Mouse (Mus musculus) E14TG2a.4 (cell line): ENCODE measurements around the gene Grcc10.
A peak's percentile ranks its signal among the peaks of the same experiment; 100 is the strongest.

Experiments
- H3K27me3 ChIP-seq: 2 replicates; pipeline ENCODE4 v1.6.1; 2014; ENCODE audit warnings: low read length, control low read depth; ENCODE audit not compliant: insufficient read depth
- H3K36me3 ChIP-seq: 2 replicates; pipeline ENCODE4 v1.6.1; 2014; ENCODE audit warnings: low read length, control low read depth; ENCODE audit not compliant: insufficient read depth
- H3K4me1 ChIP-seq: replicated peaks from 2 replicates; pipeline ENCODE4 v1.6.1; 2014; ENCODE audit warnings: low read depth, low read length, control low read depth
- H3K4me3 ChIP-seq: replicated peaks from 2 replicates; pipeline ENCODE4 v1.5.1; 2014; ENCODE audit warnings: mild to moderate bottlenecking, low read length
- H3K9me3 ChIP-seq: 2 replicates; pipeline ENCODE4 v1.6.1; 2014; ENCODE audit warnings: low read length, control low read depth
- CTCF ChIP-seq: conservative IDR thresholded peaks from 2 replicates; pipeline ENCODE4 v1.5.1; 2014; ENCODE audit warnings: low read length
- NANOG ChIP-seq: IDR thresholded peaks from 2 replicates; pipeline ENCODE4 v1.6.1; 2014; ENCODE audit warnings: borderline replicate concordance, low read length, mixed read lengths
- POU5F1 ChIP-seq: IDR thresholded peaks from 2 replicates; pipeline ENCODE4 v1.6.1; 2014; ENCODE audit warnings: low read length, borderline replicate concordance

Grcc10 gene

DNA sequence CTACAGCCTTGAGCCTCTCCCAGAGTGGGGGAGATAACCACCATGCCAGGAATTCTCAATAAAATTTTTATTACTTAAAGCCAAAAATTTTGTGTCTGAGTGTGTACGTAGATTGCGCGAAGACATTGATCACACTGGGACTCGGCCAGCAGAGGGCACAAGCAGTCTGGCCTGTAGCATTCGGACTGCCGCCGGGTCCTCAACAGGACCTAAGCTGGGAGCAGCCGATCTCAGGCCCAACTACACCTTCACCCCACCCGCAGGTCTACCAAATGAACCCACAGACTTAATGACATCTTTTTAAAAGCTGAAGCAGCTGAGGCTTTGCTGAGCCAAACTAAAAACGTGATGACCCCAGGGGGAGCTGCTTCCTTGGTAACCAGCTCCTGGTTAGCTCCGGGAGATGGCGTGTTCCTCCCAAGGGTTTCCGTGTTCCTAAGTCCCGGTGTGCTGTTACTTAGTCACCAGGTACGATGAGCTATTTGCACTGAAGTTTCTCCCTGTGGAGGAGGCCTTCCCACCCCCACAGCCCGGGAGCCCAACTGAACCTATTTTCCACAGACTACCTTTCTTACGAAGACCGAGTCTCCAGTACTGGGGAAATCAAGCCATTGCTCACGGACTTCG lies 24.2 kb downstream of the Grcc10 start:
- no peak for TF ChIP-seq POU5F1
- TF ChIP-seq NANOG: no peak
- peak; percentile 33 for TF ChIP-seq CTCF
- H3K27me3 ChIP-seq: no peaks in the 10 kb centered on the region
- H3K9me3 ChIP-seq: no peaks in the 10 kb centered on the region
- peaks cover 92% of the 10 kb centered on the region for H3K4me1 ChIP-seq
- peak overlapping the region; percentile 78 for H3K4me3 ChIP-seq
- peaks cover 65% of the 10 kb centered on the region for H3K36me3 ChIP-seq

DNA sequence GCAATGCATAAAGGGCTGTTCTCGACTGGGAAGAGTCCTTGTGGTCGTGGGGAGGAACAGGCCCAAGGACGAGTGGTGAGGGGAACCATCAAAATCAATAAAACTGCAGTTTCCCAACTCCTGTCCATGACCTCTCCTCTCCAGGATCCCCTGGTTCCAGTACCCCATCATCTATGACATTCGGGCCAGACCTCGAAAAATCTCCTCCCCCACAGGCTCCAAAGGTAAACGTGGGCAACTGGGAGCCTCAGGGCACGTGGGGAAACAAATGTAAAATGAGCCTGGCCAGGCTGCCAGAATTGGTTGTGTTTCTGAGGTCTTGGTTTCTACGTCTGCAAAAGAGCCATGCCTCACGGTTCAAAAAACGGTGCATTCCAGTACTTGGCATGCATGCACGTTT lies 28.3 kb downstream of the Grcc10 start:
- no peaks in the 10 kb centered on the region for H3K9me3 ChIP-seq
- no peak for TF ChIP-seq CTCF
- no peak for TF ChIP-seq NANOG
- TF ChIP-seq POU5F1: no peak
- peaks cover 83% of the 10 kb centered on the region for H3K4me1 ChIP-seq

DNA sequence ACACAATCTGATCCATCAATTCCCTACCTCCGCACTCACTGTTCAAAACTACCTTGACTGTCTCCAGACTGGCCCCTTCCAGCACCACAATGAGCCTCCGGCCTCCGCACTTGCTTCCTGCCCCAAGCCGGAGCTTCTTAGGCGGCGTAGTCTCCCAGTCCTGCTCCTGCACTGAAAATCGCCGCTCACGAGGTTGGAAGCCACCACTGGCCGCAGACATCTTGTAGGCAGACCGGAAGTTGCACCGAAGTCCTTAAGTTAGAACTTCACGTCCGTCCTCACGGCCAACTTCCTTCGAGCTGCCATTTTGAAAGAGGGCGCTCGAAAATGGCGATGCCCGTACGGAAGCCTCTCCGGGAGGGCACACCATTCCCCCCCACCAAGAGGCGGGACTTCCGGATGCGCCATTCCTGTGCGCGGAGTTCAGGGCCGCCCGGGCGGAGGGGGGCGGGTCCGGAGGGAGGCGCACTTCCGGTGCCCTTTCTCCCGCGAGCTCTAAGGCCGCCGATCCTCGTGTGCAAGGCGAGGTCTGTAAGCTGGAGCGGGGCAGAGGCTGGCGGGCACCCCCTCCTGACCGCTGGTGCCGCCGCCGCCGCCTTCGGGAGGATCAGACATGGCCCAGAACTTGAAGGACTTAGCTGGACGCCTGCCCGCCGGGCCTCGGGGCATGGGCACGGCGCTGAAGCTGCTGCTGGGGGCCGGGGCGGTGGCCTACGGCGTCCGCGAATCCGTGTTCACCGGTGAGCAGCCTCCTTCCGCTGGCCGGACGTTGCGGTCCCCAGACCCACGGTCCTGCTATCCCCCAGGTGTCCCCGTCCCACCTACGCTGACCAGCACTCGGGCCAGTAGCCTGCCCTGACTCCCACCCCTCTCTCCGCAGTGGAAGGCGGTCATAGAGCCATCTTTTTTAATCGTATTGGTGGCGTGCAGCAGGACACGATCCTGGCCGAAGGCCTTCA lies 29.1 kb downstream of the Grcc10 start, which contains the start of the genes Emg1 and Phb2:
TSS of gene Emg1 (minus strand) at position 355 of the 959 bp plus-strand sequence.
TSS of gene Phb2 (plus strand) at position 513 of the 959 bp plus-strand sequence.
- no peaks in the 10 kb centered on the region for H3K9me3 ChIP-seq
- H3K27me3 ChIP-seq: no peaks in the 10 kb centered on the region
- TF ChIP-seq NANOG (no peak), CTCF (no peak), POU5F1 (no peak)
- peaks cover 83% of the 10 kb centered on the region for H3K4me1 ChIP-seq
- H3K4me3 ChIP-seq: peak within 1 kb of the TSS; percentile 100
- peaks cover 80% of the 10 kb centered on the region for H3K36me3 ChIP-seq

More for the DNA sequence above, 28.3 kb downstream of the Grcc10 start:
- Histone ChIP-seq H3K27me3 (no peaks in the 10 kb centered on the region), H3K36me3 (peaks cover 78% of the 10 kb centered on the region), H3K4me3 (peak overlapping the region; percentile 100)

DNA sequence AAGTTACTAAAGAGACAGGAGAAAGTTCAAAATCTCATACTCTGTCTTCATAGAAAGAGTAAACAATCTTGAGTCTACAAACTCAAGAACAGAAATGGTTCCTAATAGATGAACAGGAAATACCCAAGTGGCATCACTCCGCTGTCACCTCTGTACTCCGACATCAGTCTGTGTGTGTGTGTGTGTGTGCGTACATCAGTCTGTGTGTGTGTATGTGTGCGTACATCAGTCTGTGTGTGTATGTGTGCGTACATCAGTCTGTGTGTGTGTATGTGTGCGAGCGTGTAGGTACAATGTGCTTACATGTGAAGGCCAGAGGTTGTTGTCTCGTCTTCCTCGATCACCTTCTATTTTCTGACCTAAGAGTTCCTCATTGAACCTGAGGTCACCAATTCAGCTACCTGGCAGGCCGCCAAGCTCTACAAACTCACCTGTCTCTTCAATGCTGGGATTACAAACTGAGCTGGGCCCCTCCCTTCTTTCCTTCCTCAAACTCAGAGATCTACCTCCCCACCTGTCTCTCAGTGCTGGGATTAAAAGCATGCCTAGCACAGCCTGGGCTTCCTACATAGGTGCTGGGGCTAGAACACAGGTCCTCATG lies 32.8 kb downstream of the Grcc10 start:
- Histone ChIP-seq H3K36me3 (peaks cover 80% of the 10 kb centered on the region), H3K27me3 (no peaks in the 10 kb centered on the region), H3K4me3 (no peak overlapping the region), H3K9me3 (no peaks in the 10 kb centered on the region), H3K4me1 (peaks cover 80% of the 10 kb centered on the region)
- TF ChIP-seq CTCF: no peak
- no peak for TF ChIP-seq NANOG
- no peak for TF ChIP-seq POU5F1

DNA sequence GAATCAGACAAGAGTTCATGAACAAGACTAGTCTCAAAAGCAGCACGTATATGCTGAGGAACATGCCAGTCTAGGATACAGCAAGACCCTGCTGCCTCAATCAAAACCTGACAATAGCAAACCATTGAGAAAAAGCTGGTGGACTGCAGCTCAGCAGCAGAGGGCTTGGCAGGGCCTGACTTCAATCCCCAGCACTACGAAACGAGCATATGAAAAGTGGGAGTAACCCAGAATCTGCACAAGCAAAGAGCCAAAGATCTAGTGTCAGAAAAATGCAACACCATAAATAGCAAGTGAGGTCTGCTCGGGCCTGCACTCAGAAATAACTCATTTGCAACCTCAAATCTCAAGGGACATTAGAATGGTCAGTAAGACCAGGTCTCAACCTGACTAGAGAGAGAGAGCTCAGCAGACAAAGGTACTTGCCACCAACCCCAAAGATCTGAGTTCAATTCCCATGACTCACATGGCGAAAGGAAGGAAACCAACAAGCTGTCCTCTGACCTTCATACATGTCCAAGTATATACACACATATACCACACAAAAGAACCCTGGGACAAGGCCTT lies 35.0 kb downstream of the Grcc10 start:
- Histone ChIP-seq H3K4me3 (no peak overlapping the region), H3K36me3 (peaks cover 97% of the 10 kb centered on the region), H3K27me3 (no peaks in the 10 kb centered on the region), H3K9me3 (no peaks in the 10 kb centered on the region), H3K4me1 (peaks cover 96% of the 10 kb centered on the region)
- TF ChIP-seq NANOG (no peak), POU5F1 (no peak), CTCF (no peak)

DNA sequence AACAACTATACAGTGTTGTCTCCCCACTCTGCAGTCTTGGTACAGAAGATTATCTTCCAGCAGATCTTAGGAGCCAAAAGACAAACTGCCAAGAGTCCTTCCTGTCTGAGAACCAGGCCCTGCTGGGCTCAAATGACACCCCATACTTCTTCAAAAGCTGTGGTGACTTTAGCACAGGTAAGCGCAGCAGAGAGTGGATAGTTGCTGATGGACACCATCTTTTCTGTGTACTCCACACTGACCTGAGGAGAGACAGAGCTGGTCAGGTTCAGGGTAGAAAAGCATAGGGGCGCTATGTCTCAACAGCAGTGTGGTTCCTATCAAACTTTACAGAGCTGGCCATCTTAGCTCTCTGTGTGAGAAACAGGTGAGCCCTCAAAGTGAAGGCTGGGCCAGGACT lies 36.8 kb downstream of the Grcc10 start:
- H3K9me3 ChIP-seq: no peaks in the 10 kb centered on the region
- H3K4me3 ChIP-seq: no peak overlapping the region
- H3K4me1 ChIP-seq: peaks cover 97% of the 10 kb centered on the region
- no peak for TF ChIP-seq CTCF
- TF ChIP-seq NANOG: no peak
- TF ChIP-seq POU5F1: no peak
- H3K36me3 ChIP-seq: peaks cover 100% of the 10 kb centered on the region
- H3K27me3 ChIP-seq: no peaks in the 10 kb centered on the region

DNA sequence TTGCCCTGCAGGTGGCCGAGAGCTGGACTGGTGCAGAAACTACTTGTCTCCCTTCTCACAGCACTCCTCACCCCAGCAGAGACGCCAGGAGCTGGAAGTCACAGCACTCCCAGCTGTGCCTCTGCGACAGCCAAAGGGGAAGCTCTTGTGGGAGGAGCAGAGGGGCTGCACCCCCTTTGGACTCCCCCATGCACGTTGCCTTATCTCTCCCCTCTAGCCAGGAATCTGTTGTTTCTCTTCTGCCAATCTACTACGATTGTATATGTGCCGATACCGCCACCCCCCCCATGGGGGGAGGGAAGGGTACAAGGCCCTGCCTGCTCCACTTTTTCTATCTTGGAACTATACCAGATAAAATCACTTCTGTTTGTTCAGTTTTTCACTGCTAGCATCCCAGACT lies 37.4 kb downstream of the Grcc10 start:
- Histone ChIP-seq H3K4me1 (peaks cover 97% of the 10 kb centered on the region), H3K36me3 (peaks cover 100% of the 10 kb centered on the region), H3K4me3 (no peak overlapping the region), H3K27me3 (no peaks in the 10 kb centered on the region), H3K9me3 (no peaks in the 10 kb centered on the region)
- TF ChIP-seq NANOG (no peak), CTCF (no peak), POU5F1 (no peak)

DNA sequence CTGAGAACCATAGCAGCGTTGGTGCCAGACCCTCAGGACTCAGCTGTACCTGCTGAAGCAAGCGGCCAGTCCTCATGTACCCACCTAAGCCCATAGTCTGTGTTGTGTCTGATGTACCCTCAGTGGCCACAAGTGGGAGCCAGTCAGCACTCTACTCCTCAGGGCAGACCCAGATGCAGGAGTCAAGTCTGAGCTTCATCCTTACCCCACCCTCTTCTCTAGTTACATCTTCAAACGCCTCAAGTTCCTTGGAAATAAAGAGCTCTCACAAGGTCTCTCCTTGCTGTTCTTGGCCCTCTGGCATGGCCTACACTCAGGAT lies 38.4 kb downstream of the Grcc10 start:
- Histone ChIP-seq H3K4me1 (peaks cover 90% of the 10 kb centered on the region), H3K4me3 (no peak overlapping the region), H3K27me3 (no peaks in the 10 kb centered on the region), H3K36me3 (peaks cover 100% of the 10 kb centered on the region), H3K9me3 (no peaks in the 10 kb centered on the region)
- no peak for TF ChIP-seq POU5F1
- peak; percentile 90 for TF ChIP-seq CTCF
